Mouse (Mus musculus) forelimb bud, embryonic 11.5 days (tissue): ENCODE measurements around the gene Gm49486.

Experiments used
- DNase-seq: peaks from one replicate; pipeline ENCODE4 v3.0.0-alpha.2; 2012; ENCODE audit warnings: low read depth, low spot score

Gm49486 gene

DNA sequence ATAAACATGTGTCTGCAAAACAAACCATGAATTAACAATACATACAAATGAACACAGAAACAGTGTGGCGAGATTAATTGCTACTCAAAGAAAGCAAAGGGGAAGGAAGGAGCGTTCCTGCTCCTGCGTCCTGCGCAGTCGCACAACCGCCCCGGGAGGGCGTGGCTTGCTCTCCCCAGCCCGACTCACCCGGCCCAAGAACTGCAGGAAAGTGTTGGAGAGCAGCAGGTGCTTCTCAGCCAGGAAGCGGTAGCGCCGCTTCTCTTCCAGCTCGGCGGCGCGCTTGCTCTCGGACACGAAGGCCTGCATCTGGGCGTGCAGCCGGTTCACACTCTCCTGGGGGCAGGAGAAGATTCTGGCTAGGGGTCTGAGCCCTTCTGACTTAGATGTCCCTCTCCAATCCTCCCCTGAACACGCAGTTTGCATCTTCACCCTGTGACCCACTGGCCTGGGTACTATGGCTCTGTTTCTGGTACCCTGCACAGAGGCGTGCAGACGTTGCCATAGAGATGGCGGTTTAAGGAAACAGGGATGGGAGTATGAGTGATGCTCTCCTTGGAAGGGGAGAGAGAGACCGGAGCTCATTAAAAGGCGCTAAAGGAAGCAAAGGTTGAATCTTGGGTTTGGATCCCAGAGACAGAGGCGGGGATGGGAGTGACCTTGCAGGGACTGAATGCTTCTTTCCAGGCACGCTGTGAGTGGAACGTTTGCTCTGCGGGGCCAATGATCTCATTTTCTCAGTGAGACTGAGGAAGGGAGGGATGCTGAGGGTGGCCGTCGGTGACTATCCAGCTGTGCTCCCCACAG is 41.3 kb downstream of the Gm49486 start:
- peak; percentile 70 for DNase-seq

DNA sequence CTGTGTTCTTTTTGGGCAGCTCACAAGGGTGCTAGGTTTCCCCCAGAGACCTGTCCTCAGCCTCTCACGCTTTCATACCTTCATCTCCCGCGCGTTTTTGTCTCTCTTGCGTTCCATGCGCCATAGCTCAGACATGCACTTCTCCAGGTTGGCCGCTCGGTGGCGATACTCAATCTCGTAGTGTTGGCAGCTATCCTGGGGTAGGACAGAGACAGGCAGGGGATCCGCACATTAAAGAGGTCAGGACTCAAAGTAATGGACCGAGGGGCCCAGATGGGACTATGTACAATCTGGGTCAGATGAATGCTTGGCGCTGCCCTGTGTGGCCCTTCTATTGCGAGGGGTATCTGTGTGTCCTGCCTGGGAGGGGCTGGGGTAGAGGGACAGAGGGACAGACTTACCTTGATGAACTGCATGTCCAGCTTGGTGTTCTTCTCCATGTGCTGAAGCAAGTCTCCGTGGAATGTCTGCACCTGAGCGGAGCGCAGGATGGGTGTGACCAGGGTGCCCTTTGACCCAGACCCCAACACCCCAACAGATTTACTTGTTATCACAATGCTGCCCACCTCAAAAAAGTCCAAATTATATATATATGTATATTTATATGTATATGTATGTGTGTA is 42.0 kb downstream of the Gm49486 start:
- DNase-seq = peak; percentile 42

DNA sequence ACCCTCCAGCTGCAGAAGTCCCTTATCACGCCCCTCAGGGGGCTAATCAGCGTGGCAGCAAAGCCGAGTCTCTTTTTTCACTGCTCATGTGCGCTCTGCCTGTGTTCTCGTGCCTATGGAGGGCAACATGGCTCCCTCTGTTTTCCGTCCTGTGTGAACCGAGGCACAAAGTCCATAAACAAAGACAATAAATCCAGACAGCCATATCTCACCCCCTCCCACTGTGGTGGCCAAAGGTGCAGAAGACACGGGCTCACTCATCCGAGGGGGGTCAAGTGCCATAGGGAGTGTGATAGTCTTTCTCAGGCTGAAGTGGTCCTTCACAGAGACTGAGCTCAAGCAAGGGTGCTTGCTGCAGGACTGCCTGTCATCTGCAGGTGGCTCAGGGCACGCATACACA is 43.8 kb downstream of the Gm49486 start:
- no peak for DNase-seq

DNA sequence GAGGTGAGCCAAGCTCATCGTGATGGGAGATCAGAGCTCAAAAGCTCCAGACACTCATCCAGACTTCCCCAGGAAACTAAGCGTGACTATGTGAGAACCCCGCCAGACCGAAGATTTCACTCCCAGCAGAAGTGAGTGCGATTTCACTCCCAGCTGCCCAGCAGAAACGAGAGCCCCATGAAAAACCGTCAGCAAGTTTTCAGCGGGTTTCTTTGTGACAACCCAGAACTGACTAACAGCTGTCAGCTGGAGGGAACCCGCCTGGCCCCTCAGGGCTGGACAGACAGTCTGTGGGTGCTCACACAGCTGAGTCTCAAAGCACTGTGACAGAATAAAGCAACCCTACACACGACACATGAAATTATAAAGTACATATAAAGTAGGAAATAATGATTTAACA is 48.5 kb downstream of the Gm49486 start:
- DNase-seq = no peak

DNA sequence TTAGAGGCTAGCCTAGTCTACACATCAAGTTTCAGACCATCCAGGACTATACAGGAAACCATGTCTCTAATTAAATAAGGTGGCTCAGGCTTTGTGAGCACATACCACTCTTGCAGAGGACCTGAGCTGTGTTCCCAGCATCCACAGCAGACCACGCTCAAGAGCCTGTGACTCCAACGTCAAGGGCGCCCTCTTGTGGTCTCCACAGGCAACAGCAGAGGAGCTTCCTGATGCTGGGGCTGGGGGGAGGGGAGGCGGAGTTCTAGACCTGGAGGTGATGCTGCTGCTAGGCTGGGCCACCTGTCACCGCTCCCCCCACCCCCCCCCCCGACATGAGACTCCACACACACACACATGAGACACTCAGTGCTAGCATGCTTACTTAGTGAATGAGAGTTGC is 51.0 kb downstream of the Gm49486 start:
- DNase-seq = no peak

DNA sequence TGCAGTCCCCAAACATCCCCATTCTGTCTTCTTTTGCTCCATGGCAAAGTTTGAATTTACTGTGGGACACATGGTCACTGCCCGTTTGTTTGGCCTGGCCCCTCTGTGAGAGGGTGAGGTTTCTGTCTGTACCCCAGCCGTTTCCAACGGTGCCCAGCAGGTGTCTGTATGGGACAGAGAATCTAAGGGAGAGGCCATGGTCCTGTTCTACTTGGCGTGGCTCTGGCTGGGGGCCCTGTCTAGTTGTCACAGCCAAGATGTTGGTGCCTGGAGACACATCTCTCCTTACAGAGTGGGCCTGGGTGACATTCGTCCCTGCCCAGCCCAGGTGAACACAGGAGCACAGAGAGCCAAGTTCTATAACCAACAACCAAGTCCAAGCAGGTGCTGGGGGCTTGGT is 51.7 kb downstream of the Gm49486 start:
- no peak for DNase-seq

DNA sequence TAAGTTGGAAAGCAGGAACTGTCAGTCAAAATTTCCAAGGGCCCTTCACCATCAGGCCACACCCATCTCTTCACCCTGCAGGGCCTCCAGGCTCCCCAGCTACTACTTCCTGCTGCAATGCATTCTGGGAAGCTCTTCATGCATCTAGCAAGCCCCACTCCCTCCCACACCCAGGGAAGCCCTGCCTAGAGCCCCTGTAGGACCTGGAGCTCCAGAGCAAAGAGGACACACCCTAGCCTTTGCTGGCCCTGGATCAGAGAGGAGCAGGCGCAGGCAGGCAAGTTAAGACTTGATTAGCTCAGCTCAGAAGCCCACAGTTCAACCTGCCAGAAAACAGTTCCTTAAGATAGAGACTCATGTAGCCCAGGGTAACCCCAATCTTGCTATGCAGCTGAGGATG is 52.2 kb downstream of the Gm49486 start:
- no peak for DNase-seq

DNA sequence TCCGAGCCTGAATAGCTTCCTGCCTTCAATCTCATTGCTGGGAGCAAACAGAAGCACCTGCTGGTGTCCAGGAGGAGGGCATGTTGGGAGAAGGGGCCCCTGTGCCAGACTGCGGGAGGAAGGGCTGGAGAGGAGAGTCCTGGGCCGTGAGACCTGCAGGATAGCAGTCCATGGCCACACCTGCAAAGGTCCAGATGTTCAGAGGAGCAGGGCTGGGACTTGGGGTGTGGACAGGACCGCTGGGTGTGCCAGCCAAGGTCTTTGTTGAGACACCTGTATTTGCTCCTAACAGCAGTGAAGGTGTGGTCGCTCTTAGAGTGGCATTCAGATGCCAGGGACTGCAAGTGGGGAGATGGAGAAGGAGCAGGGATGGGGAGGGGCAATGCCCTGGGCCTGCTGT is 53.2 kb downstream of the Gm49486 start:
- DNase-seq = no peak

DNA sequence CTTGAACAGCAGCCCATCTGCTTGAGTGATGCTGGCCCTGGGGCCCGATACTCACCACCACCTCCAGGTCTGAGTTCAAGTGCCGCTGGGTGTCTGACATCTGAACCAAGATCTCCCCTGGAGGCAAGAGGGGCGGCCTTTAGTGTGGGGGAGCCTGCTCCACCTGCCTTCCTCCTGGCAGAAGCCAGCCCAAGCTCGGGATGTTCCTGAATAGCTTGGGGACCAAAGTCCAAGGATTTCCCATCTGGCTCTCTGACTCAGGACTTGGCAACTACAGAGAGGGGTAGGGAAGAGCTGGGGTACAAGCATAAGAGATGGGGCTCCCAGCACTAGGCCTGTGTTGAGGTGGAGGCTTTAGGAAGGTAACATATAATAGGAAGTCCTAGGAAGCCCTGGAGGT is 54.2 kb downstream of the Gm49486 start:
- no peak for DNase-seq

DNA sequence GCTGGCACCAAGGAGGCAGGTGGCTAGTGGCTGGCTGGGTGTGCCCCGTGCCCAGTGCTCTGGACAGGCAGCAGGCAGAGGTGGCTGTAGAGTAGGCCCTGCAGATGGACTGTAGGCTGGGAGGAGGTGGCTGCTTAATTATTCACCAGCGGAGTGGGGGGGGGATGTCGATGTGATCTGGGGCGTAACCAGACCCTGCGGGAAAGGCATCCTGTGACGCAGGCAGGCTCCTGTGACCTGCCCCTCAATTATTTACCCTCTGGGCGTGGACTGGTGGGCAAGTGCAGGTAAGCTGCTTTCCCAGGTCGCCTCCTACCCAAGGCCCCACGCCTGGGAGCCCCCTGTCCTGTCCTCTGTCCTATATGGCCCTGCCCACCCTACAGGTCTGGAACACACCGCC is 56.2 kb downstream of the Gm49486 start, which contains the start of gene Baiap2l2:
Gene Baiap2l2 (minus strand): TSS at position 139 of the 400 bp plus-strand sequence.
- DNase-seq = no peak

DNA sequence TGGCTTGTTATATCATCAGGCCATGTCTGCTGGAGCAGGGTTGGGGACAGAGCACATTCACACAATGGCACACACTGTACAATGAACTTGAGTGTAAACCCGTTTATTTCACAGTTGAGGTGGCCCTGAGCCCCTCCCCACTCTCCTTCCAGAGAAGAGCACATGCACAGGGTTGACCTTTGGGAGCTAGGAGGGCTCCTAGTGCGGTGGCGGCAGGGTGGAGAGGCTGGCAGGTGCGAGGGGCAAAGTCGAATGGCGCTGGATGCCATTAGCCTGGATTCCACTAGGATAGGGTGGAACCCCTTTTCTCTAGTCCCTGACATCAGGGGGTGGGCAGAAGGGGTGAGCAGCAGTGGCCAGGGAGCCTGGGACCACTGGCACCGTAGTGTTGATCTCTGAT is 57.0 kb downstream of the Gm49486 start:
- DNase-seq = no peak

DNA sequence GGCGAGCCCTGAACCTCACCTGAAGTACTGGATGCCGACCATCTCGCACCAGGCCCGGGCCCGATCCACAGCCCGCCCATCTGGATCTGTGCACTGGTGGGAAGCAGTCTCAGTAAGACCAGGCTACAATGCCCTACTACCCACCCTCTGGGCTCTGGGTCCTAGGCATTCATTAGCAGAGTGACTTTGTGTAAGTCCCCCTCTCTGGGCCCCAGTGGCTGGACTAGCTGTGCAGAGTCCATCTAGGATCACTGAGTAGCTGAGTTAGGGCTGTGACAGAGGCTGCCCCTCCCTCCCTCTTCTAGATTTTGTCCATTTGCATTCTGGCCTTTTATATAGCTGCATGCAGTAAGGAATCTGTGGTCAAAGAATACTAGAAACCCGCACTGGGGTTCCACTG is 57.9 kb downstream of the Gm49486 start:
- DNase-seq = no peak

DNA sequence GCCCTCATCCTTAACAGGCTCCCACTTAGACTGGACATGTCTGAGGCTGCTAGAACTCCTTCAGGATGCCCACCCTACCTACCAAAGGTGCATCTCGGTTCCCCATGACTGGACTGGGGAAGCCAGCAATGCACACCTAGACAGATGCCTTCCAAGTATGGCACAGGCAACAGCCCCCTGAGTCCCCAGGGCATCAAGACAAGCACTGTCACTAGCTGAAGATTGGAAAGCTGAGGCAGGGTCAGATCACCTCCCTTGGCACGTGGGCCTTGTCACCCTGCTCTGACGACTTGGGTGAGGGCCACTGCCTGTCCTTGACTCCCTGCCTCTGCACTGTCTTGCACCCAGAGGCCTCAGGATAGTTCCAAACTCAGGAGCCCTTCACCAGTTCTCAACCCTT is 59.2 kb downstream of the Gm49486 start:
- DNase-seq = no peak

DNA sequence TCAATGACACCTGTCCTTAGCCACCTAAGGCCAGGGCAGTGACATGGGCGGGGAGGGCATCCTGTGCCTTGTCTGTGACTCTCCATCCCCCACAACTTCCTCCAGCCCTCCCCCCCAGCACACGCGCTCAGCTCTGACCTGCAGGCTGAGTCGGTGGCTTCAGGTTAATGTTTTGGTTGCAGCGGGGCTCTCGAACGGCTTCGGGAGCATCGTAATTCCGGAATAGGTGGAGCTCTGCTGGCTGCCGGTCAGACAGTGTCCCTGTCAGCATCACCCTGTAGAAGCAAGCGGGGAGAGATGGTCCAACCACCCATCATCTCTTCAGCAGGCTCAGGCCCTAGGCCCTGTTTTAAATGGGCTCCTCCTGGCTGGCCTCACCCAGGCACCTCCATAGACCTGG is 60.2 kb downstream of the Gm49486 start:
- no peak for DNase-seq

DNA sequence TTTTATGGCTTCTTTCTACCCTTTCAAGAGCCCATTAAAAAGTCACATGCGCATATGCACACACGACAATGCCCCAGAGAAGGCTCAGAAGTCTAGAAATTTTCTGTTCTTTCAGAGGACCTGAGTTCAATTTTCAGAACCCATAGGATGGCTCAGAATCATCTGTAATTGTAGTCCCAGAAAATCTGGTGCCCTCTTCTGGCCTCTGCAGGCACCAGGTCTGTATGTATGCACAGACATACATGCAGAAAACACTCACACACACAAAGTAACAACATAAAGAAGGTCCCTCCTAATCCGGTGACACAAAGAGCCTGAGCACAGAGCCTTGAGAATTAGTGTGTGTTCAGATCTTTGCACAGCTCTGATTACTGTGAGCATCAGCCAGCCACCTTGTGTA is 61.1 kb downstream of the Gm49486 start:
- no peak for DNase-seq

DNA sequence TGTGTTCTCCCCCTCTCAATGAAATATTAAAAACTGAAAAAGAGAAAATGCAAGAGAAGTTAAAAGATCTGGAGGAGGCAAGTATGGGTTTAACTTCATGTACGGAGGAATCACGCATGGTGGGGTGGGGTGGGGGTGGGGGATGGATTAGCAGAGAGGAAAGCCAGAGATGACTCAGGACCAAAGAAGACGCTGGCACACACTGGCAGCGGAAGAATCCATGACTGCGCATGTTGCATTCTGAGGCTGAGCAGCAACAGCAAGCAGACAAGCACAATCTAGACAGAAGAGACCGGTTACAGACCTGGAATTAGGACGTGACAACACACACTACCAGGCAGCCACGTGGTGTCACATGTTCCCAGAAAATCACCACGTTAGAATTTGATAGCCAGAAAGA is 63.6 kb downstream of the Gm49486 start:
- DNase-seq = no peak

DNA sequence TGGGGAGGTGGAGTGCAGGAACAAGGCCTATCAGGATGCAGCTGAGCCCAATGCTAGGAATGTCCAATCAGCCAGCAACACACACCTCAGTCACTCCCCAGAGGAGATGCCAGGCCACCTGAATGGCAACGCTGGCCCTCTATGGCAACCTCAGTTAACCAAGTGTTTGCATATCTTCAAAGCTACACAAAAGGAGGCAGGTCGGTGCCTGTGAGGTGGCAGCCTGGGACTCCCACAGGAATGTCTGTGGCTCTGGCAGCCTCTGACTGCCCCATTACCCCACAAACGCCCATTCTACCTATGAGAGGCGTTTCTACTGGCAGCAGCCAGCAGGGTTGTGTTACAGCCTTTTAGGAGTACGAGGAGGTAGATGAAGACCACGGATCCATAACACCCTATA is 69.4 kb downstream of the Gm49486 start:
- DNase-seq = no peak

DNA sequence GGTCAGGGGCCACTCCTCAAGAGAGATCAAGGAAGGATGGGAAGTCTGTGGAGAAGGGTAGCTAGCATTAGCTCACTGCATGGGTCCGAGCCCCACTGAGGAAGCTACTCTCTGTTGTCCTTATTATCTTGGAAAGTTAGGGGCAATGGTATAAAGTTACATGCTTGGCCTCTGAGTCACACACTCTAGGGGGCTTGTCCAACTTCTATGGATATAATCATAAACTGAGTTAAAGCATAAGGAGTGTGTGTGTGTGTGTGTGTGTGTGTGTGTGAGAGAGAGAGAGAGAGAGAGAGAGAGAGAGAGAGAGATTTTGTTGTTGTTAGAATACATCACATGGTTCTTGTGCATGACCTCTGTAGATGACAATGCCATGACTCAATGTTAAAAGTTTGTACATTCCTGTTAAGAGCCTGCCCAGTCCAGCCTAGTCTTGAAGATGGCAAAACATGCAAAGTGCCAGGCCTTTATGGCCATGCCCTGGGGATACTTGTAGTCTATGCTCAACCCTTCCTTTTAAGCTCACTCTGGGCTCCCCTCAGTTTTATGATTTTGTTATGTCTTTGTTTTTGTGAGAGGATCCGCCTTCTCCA is 70.5 kb downstream of the Gm49486 start:
- no peak for DNase-seq

DNA sequence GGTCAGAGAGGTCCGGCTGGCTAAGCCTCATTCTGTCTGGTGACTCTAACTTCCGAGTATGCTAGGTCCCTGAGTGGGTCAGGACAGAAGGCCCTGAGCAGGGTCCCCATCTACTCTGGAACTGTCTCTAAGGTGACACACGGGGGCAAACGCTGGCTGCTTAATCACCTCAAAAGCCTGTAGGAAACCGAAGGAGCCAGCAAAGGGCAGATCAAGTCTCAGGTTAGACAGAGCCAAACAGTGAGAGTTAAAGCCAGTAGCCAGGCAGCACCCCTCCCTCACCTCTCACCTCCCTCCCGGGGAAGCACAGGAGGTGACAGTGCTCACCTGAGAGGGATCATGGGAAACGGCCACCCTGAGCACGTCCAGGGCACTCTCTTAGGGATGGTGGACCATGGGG is 74.5 kb downstream of the Gm49486 start:
- no peak for DNase-seq

DNA sequence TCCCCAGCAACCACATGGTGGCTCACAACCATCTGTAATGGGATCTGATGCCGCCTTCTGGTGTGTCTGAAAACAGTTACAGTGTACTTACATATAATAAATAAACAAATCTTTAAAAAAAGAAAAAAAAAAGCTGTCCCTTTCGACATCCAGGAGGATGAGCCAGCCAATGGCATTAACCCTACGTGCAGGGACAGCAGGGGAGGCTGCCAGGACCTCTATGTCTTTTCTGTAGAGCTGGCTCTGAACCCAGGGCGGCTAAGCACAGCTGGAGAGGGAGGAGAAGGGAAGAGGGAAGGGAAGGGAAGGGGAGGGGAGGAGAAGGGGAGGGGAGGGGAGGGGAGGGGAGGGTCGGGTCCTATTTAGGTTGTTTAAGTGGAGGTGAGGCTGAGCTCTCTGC is 75.6 kb downstream of the Gm49486 start:
- no peak for DNase-seq

DNA sequence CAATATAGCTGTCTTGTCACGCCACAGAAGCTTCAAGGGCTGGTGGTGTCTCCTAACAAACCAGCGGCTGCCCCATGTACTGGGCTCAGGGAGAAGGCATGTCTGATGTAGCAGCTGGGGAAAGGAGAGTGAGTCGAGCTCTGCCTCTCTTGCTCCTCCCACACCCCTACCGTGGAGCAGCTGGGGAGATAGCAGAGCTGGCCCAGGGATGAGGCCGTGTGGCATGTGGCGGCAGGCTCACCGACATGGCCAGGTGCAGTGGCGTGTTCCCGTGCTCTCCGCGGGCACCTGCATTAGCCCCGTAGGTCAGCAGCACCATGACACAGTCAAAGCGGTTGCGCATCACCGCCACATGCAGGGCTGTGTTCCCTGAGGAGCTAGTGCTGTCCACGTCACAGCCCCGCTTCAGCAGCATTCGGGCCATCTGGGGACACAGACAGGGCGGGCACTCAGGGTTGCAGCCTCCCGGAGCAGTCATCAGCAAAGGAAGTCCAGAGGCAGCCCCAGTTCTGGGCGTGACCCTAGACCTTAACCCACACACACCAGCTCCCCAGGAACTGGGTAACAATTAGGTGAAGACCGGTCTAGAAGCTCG is 76.9 kb downstream of the Gm49486 start:
- DNase-seq = no peak
